Mouse (Mus musculus): ENCODE data around the gene Peli2.

The Peli2 gene

DNA sequence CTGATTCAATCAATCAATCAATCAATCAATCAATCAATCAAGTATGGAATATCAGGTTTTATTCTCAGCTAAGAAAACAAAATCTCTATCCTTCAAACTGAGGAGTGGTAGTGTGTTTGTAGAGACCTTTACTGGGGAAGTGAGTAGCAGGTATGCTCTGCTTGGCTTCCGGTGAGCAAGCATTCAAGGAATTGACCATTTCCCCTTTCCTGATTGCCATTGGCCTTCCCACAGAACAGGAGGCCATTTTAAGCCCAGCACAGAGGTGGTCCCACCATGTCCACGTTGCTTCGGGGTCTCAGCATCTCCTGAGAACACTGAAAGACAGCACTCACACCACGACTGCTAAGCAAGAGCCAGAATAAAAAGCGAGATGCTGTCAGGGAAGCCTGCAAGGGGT, 174.8 kb downstream of the Peli2 start:
- no peak for DNase-seq

DNA sequence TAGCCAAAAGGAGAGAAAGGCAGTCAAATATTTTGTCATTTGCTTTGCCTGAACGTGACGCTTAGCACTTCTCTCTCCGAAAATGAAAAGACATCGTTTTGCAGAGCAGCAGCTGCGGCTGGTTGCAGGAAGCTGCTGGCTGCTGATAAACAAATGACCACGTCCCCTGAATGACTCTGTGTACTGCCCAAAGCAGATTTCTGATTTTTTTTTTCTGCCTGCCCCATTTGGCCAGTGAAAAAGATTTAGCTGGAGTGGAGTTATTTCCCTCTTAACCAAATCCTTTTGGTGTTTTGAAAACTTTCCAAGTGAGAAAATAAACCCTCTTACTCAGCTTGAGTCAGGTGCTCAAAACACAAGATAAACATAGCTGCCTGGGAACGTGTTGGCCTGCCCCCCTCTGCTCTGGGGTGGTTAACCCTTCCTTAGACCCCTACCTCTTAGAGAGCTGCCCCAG, 175.2 kb downstream of the Peli2 start:
- no peak for DNase-seq

DNA sequence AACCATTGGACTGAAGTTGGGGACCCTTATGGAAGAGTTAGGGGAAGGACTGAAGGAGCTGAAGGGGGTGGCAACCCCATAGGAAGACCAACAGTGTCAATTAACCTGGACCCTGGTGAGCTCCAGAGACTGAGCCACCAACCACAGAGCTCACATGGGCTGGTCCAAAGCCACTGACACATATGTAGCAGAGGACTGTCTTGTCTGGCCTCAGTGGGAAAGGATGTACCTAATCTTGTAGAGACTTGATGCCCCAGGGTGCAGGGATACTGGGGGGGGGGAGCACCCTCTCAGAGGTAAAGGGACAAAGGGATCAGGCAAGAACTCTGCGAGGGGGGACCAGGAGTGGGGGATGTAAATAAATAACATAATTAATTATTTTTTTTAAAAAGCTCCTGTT, 176.2 kb downstream of the Peli2 start:
- no peak for DNase-seq

DNA sequence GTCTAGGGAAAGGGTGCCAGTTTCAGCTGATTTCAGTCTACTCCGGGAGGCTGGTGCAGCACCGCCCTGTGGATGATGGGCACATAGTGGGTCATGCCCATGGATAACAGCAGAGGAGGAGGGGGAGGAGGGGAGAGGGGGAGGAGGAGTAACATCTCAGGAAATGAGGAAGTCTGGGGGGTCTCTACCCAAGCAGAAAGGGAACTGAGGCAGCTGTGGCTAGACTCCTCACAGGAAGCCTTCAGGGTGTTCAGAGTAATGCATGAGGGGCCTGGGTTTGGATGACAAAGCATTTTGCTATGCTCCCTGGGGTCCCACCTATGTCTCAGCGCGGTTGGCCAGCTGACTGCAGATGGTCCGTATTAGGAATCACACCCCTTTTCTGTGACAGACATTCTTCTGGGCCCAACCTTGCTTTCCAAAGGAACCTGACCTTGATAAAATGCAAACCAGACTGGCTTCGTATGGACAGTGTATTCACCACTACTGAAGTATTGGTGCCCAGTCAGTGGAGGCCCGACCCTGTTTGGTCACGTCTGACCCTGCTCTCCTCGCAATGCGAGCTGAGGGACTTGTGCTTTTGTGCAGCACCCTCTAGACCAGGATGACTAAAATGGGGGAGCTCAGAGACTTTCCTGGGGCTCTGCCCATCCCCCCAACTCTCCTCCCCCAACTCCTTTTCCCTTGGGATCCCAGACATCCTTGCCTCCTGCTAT, 182.0 kb downstream of the Peli2 start:
- no peak for DNase-seq

DNA sequence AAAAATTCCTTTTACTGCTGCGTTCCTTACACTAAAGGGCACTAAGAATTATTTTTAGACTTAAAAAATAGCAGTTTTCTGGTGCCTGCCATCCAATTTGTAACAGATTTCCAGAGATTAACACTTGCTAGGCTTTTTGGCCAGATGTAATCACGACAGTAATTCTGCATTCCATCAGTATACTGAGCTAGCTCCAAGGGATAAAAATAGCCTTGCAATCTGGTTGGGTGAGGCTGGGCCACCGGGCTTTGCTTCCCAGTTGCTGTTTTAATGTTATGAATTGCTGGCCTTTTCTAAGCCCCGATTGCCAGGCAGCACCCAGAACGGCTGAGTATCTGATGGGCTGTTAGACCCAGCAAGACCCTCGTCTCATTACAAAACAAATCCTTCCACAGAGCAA, 182.6 kb downstream of the Peli2 start:
- no peak for DNase-seq

DNA sequence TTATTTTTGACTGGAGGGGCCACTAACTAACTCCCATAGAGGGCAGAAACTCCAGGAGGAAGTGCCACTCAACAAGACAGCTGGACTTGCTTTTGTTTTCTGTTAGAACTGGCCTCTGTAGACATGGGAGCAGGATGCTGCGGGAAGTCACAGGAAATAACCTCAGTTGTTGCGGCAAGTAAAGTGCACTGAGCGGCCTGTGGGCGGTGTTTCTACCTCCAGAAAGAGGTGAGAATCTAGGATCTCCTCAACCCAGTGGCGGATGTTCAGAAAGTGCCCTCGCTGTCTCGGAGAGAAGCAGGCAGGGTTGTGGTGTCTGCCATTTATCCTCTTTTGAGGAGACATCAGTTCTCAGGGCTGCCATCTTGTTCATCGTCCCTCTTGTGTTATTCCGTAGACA, 183.2 kb downstream of the Peli2 start:
- no peak for DNase-seq

DNA sequence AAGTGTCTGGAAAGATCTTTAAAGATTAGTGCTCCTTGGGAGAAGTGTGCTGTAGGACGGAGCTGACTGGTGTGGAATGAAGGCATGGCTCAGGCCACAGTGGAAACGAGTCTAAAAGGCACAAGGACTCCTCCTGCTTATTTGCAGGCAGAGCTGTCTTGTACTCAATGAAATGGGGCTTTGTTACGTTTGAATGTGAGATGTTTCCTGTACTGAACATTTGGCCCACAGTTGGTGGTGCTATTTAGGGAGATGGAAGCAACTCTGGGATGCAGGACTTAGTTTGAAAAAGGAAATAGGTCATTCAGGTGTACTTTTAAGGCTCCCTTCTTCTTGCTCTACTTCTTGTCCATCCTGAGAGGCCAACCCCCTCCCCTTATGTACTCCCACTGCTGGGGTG, 192.6 kb downstream of the Peli2 start:
- DNase-seq, result no peak

DNA sequence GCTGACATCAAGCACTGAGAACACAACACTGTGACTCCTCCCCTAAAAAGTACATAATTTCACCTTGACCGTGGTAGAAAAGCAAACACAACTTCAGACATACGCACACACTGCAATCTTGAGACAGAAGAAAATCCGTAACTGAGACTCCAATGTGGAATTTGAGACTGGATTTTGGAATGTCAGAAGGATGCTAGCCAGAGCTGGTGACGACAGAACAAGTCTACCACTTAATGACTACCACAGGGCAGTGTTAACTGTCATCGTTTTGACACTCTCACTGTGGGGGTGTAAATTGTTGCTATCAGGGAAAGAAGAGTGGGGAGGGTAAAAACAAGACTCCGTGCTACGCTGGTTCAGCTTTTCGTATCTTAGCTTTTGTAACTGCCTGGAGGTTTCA, 195.8 kb downstream of the Peli2 start:
- DNase-seq, result no peak

DNA sequence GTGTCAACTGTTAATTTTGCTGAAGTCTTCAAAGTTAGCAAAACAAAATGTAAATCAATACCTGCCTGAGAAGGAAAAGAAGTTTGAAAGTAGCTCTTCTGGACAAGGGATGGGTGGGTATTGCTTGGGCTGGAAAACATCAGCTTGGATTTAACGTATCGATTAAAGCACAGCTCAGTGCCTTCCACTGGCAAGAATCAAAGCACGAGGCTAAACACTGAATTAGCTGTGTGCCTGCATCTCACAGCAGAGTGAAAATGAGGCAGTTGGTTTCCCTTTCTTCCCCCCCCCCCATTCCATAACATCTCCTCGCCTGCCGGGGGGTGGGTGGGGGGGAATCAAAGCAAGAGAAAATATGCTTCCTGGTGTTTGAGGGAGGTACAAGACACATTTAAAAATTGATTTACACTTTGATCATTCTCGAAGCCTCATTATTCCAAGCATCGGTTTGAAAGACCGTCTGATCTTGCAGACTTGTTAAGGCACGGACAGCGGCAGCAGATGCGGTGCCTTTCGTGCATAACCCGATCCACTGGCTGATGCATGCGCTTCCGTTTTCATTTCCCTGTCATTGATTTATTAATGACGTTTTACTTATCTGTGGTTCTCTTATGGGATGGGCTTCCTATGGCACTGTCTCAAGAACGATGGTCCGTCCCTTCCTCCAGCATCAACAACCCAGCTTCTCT, 203.3 kb downstream of the Peli2 start:
- DNase-seq, result no peak

DNA sequence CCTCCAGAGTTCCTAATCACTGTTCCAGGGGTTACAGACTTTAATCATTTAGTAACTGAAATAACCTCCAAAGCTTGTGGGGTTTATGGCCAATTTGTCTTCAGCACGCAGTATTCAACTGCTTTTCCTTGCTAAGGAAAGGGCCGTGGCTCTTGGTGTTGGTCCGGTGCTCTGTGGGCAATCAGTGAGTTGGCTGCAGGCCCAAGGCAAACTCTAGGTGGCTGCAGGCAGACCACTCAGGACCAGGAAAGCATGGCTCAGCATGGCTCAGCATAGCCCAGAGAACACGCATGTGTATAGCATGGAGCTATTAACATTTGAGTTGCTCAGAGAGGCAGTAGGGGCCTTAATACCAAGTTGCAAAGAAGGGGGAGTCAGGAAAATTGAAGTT, 203.8 kb downstream of the Peli2 start:
- DNase-seq, result no peak

DNA sequence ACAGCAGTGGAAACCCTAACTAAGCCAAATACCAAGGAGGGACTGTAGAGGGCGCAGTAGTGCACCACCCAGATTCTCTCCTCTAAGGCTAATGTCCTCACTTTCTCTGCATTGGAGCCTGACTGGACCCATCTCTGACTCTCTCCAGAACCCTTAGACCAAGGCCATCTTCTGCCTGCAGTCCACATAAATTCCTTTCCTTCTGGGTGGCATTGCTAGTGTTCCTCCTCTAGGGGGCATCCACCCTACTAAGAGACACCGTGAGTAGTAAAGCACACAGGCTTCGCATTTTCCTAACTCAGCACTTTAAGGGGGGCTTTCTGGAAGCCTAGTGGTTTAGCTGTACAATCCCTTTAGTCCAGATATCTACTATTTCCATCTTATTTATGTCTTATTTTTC, 207.1 kb downstream of the Peli2 start:
- no peak for DNase-seq

DNA sequence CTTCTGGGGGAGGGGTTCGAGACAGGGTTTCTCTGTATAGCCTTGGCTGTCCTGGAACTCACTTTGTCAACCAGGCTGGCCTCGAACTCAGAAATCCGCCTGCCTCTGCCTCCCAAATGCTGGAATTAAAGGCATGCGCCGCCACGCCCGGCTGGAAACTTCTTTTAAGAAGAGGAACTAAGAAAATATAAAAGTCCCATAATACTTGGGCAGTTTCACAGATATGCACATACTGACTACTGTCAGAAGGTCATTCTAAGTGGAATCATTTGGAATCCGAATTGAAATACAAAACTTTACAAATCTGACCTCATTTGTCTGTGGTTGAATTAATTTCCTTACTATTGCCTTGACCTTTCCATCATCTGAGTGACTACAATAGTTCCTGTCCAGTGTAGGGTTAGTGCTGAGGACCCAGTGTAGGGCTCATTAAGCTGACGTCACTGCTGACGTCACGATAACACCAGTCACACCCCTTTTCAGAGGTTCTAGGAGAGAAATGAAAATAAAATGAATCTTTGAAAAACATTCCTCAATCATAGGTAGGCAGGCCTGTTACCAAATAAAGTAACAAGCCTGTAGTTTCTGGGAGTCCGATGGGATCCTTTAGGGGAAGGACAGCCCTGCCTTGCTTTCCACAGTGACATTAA, 209.2 kb downstream of the Peli2 start:
- no peak for DNase-seq
